Comparison of ENCODE assay signal across 7 mouse cellular contexts in genomic region chr19:8818301-8818798, GRCm38 (mm10). TPM values are rescaled to one million over a fixed set of nuclear protein-coding genes. Genes with fewer than 3 reads are reported as not detected.
DNase-seq lines count a peak whose midpoint lies in the region; ATAC-seq lines count a peak whose summit lies in the region.

No protein-coding gene starts in this region.

- peak overlapping the region; percentile 96 for H3K4me3 ChIP-seq in lung, embryonic 15.5 days
- peak overlapping the region; percentile 97 for H3K4me3 ChIP-seq in embryonic facial prominence, embryonic 14.5 days (ENCODE audit: low read depth, low read length)
- peak overlapping the region; percentile 99 for H3K4me3 ChIP-seq in intestine, embryonic 14.5 days (ENCODE audit: low read depth, low read length)
- H3K4me3 ChIP-seq in neural tube, embryonic 13.5 days, result peak overlapping the region; percentile 75

- peak overlapping the region; percentile 72 for H3K9ac ChIP-seq in lung, embryonic 15.5 days
- H3K9ac ChIP-seq in embryonic facial prominence, embryonic 14.5 days (ENCODE audit: low read depth, low read length), result peak overlapping the region; percentile 96
- H3K9ac ChIP-seq in intestine, embryonic 14.5 days (ENCODE audit: low read length), result peak overlapping the region; percentile 75
- H3K9ac ChIP-seq in neural tube, embryonic 13.5 days, result peak overlapping the region; percentile 88

- no peaks in the 10 kb centered on the region for H3K9me3 ChIP-seq in lung, embryonic 15.5 days
- no peaks in the 10 kb centered on the region for H3K9me3 ChIP-seq in embryonic facial prominence, embryonic 14.5 days (ENCODE audit: control insufficient read depth, low read length)
- no peaks in the 10 kb centered on the region for H3K9me3 ChIP-seq in intestine, embryonic 14.5 days (ENCODE audit: control insufficient read depth, low read length)
- H3K9me3 ChIP-seq in neural tube, embryonic 13.5 days, result no peaks in the 10 kb centered on the region

- H3K27ac ChIP-seq in lung, embryonic 15.5 days, result peak overlapping the region; percentile 100
- peak overlapping the region; percentile 99 for H3K27ac ChIP-seq in embryonic facial prominence, embryonic 14.5 days (replicated peaks; ENCODE audit: low read depth, low read length)
- peak overlapping the region; percentile 96 for H3K27ac ChIP-seq in intestine, embryonic 14.5 days (ENCODE audit: low read depth)
- peak overlapping the region; percentile 97 for H3K27ac ChIP-seq in neural tube, embryonic 13.5 days (replicated peaks)

- ATAC-seq in lung, embryonic 15.5 days (ENCODE audit: borderline replicate concordance, extremely low read depth, low FRiP score, low TSS enrichment), result no peak
- no peak for ATAC-seq in embryonic facial prominence, embryonic 14.5 days (ENCODE audit: low read depth)
- no peak for ATAC-seq in intestine, embryonic 14.5 days (replicated peaks; ENCODE audit: low FRiP score, low TSS enrichment, low read depth)
- no peak for ATAC-seq in neural tube, embryonic 13.5 days (ENCODE audit: low read depth)

- DNase-seq in lung, postnatal 36 days, result no peak
- DNase-seq in embryonic facial prominence, embryonic 14.5 days (ENCODE audit: low spot score), result no peak
- DNase-seq in intestine, embryonic 14.5 days (ENCODE audit: low spot score), result no peak
- DNase-seq in adrenal gland, adult 8-10 months, result no peak
- DNase-seq in embryo, embryonic 10 days (ENCODE audit: low spot score), result no peak

- peaks cover 37% of the 10 kb centered on the region for H3K4me1 ChIP-seq in lung, embryonic 15.5 days
- H3K4me1 ChIP-seq in embryonic facial prominence, embryonic 14.5 days (ENCODE audit: control insufficient read depth, insufficient read depth, low read length), result peaks cover 26% of the 10 kb centered on the region
- H3K4me1 ChIP-seq in intestine, embryonic 14.5 days (replicated peaks; ENCODE audit: control insufficient read depth, insufficient read depth, low read length), result peaks cover 27% of the 10 kb centered on the region
- peaks cover 66% of the 10 kb centered on the region for H3K4me1 ChIP-seq in neural tube, embryonic 13.5 days (replicated peaks)

- H3K27me3 ChIP-seq in lung, embryonic 15.5 days, result no peaks in the 10 kb centered on the region
- H3K27me3 ChIP-seq in embryonic facial prominence, embryonic 14.5 days (replicated peaks; ENCODE audit: control insufficient read depth, insufficient read depth, low read length), result no peaks in the 10 kb centered on the region
- H3K27me3 ChIP-seq in intestine, embryonic 14.5 days (replicated peaks; ENCODE audit: control insufficient read depth, insufficient read depth, low read length), result no peaks in the 10 kb centered on the region
- no peaks in the 10 kb centered on the region for H3K27me3 ChIP-seq in neural tube, embryonic 13.5 days

- peak overlapping the region; percentile 66 for H3K4me2 ChIP-seq in lung, embryonic 15.5 days
- peak overlapping the region; percentile 92 for H3K4me2 ChIP-seq in embryonic facial prominence, embryonic 14.5 days (ENCODE audit: low read depth, low read length)
- H3K4me2 ChIP-seq in intestine, embryonic 14.5 days (ENCODE audit: low read length), result peak overlapping the region; percentile 79
- H3K4me2 ChIP-seq in neural tube, embryonic 13.5 days, result peak overlapping the region; percentile 99

- H3K36me3 ChIP-seq in lung, embryonic 15.5 days, result peaks cover 31% of the 10 kb centered on the region
- peaks cover 44% of the 10 kb centered on the region for H3K36me3 ChIP-seq in embryonic facial prominence, embryonic 14.5 days (ENCODE audit: control insufficient read depth, insufficient read depth, low read length)
- peaks cover 41% of the 10 kb centered on the region for H3K36me3 ChIP-seq in intestine, embryonic 14.5 days (ENCODE audit: control insufficient read depth, insufficient read depth, low read length)
- peaks cover 32% of the 10 kb centered on the region for H3K36me3 ChIP-seq in neural tube, embryonic 13.5 days

- WGBS in lung, embryonic 15.5 days, result 14% methylated on average over 14 of the region's 14 CpGs
- 21% methylated on average over 14 of the region's 14 CpGs for WGBS in embryonic facial prominence, embryonic 14.5 days
- 20% methylated on average over 14 of the region's 14 CpGs for WGBS in intestine, embryonic 14.5 days
- WGBS in neural tube, embryonic 13.5 days, result 36% methylated on average over 14 of the region's 14 CpGs

RNA-seq across cellular contexts. Expression of gene Ttc9c, which starts 0.8 kb away (rescaled TPM):
- 54.8 and 57.2 TPM in 2 replicates for polyA plus RNA-seq in lung, embryonic 15.5 days (2015; fragmentation: Nextera tagmentation; extraction: Ambion mirVana)
- 38.4 and 40.8 TPM in 2 replicates for polyA plus RNA-seq in embryonic facial prominence, embryonic 14.5 days (2014; fragmentation: Nextera tagmentation; extraction: Ambion mirVana)
- polyA plus RNA-seq in intestine, embryonic 14.5 days (2014; fragmentation: Nextera tagmentation; extraction: Ambion mirVana), result 38.5 and 48.4 TPM in 2 replicates
- polyA plus RNA-seq in neural tube, embryonic 13.5 days (2015; fragmentation: Nextera tagmentation; extraction: Ambion mirVana), result 47.6 and 59.0 TPM in 2 replicates
- total RNA-seq in adrenal gland, adult 8-10 months (2022), result 10 to 100 TPM; 27.4 to 40.5 (median 35.9) TPM

RNA-seq across cellular contexts. Expression of gene Hnrnpul2, which starts 1.5 kb away (rescaled TPM):
- 5.7 and 5.8 TPM in 2 replicates for polyA plus RNA-seq in lung, embryonic 15.5 days (2015; fragmentation: Nextera tagmentation; extraction: Ambion mirVana)
- 7.8 and 9.2 TPM in 2 replicates for polyA plus RNA-seq in embryonic facial prominence, embryonic 14.5 days (2014; fragmentation: Nextera tagmentation; extraction: Ambion mirVana)
- polyA plus RNA-seq in intestine, embryonic 14.5 days (2014; fragmentation: Nextera tagmentation; extraction: Ambion mirVana), result 6.5 and 7.7 TPM in 2 replicates
- polyA plus RNA-seq in neural tube, embryonic 13.5 days (2015; fragmentation: Nextera tagmentation; extraction: Ambion mirVana), result 5.3 and 6.0 TPM in 2 replicates
- 10 to 100 TPM; 66.4 to 84.4 (median 73.9) TPM for total RNA-seq in adrenal gland, adult 8-10 months (2022)

RNA-seq across cellular contexts. Expression of gene AC129217.1, which starts 11.2 kb away (rescaled TPM):
- polyA plus RNA-seq in lung, embryonic 15.5 days (2015; fragmentation: Nextera tagmentation; extraction: Ambion mirVana), result not detected in 2 replicates
- not detected in 2 replicates for polyA plus RNA-seq in embryonic facial prominence, embryonic 14.5 days (2014; fragmentation: Nextera tagmentation; extraction: Ambion mirVana)
- not detected in 2 replicates for polyA plus RNA-seq in intestine, embryonic 14.5 days (2014; fragmentation: Nextera tagmentation; extraction: Ambion mirVana)
- polyA plus RNA-seq in neural tube, embryonic 13.5 days (2015; fragmentation: Nextera tagmentation; extraction: Ambion mirVana), result not detected in 2 replicates
- not detected for total RNA-seq in adrenal gland, adult 8-10 months (2022)

RNA-seq across cellular contexts. Expression of gene Zbtb3, which starts 16.0 kb away (rescaled TPM):
- 5.7 and 6.4 TPM in 2 replicates for polyA plus RNA-seq in lung, embryonic 15.5 days (2015; fragmentation: Nextera tagmentation; extraction: Ambion mirVana)
- polyA plus RNA-seq in embryonic facial prominence, embryonic 14.5 days (2014; fragmentation: Nextera tagmentation; extraction: Ambion mirVana), result 5.2 and 5.5 TPM in 2 replicates
- 4.2 and 4.3 TPM in 2 replicates for polyA plus RNA-seq in intestine, embryonic 14.5 days (2014; fragmentation: Nextera tagmentation; extraction: Ambion mirVana)
- 8.2 and 8.6 TPM in 2 replicates for polyA plus RNA-seq in neural tube, embryonic 13.5 days (2015; fragmentation: Nextera tagmentation; extraction: Ambion mirVana)
- total RNA-seq in adrenal gland, adult 8-10 months (2022), result 1 to 10 TPM; 2.5 to 4.9 (median 3.5) TPM

RNA-seq across cellular contexts. Expression of gene Bscl2, which starts 18.9 kb away (rescaled TPM):
- 48.3 and 52.3 TPM in 2 replicates for polyA plus RNA-seq in lung, embryonic 15.5 days (2015; fragmentation: Nextera tagmentation; extraction: Ambion mirVana)
- 44.9 and 47.3 TPM in 2 replicates for polyA plus RNA-seq in embryonic facial prominence, embryonic 14.5 days (2014; fragmentation: Nextera tagmentation; extraction: Ambion mirVana)
- polyA plus RNA-seq in intestine, embryonic 14.5 days (2014; fragmentation: Nextera tagmentation; extraction: Ambion mirVana), result 39.6 and 40.9 TPM in 2 replicates
- polyA plus RNA-seq in neural tube, embryonic 13.5 days (2015; fragmentation: Nextera tagmentation; extraction: Ambion mirVana), result 82.5 and 84.2 TPM in 2 replicates
- 100 to 1,000 TPM in 3 of 4 experiments, 10 to 100 TPM in 1; 96.6 to 137 (median 126) TPM for total RNA-seq in adrenal gland, adult 8-10 months (2022)
